Mouse (Mus musculus) cerebellum, adult 2 months (tissue): Measurements from ENCODE around the gene 1700037H04Rik. TPM values are rescaled to one million over a fixed set of nuclear protein-coding genes. Genes with fewer than 3 reads are reported as not detected.
"Not testable (repeated sequence)": the region's sequence is repeated elsewhere in the genome, so short reads cannot be mapped to it uniquely, and the experiment has no call there.

Experiments used
- DNase-seq, 2 experiments: peaks; one replicate each; pipeline ENCODE4 v3.0.0; 2021
- H3K27ac ChIP-seq: fragments of 200-500 bp; 2 replicates; pipeline ENCODE4 v1.5.1; 2012; ENCODE audit warnings: low read length, control low read depth, inconsistent platforms; ENCODE audit not compliant: insufficient read depth
- H3K27me3 ChIP-seq: fragments of 200-500 bp; 2 replicates; pipeline ENCODE4 v1.6.1; 2012; ENCODE audit warnings: inconsistent platforms, mild to moderate bottlenecking, low read length, moderate library complexity; ENCODE audit not compliant: control insufficient read depth, insufficient read depth
- H3K4me1 ChIP-seq: fragments of 200-500 bp; 2 replicates; pipeline ENCODE4 v1.6.1; 2011; ENCODE audit warnings: low read length; ENCODE audit not compliant: control insufficient read depth, insufficient read depth
- H3K4me3 ChIP-seq: fragments of 200-500 bp; replicated peaks from 2 replicates; pipeline ENCODE3; 2011; ENCODE audit warnings: mild to moderate bottlenecking, low read depth, low read length, control low read depth; ENCODE audit not compliant: insufficient read depth
- CTCF ChIP-seq: fragments of 200-500 bp; IDR thresholded peaks from 2 replicates; pipeline ENCODE4 v1.5.1; 2011; ENCODE audit warnings: low read depth, mild to moderate bottlenecking, control low read depth, low read length, moderate library complexity, borderline replicate concordance; ENCODE audit not compliant: insufficient read depth
- POLR2A ChIP-seq: fragments of 200-500 bp; IDR thresholded peaks from 2 replicates; pipeline ENCODE4 v1.6.1; 2011; ENCODE audit warnings: low read length, control low read depth, borderline replicate concordance; ENCODE audit not compliant: insufficient read depth
- WGBS: fragments of 180-500 bp; shearing (Covaris S2); methylation state at CpG from one replicate; pipeline ENCODE4 v1.1.7; 2018; 5-methylcytosine and 5-hydroxymethylcytosine counted together
- polyA plus RNA-seq: library from polyadenylated mRNA; depleted of rRNA; stranded (reverse); fragments of >200 nt; gene quantifications from 2 replicates; pipeline ENCODE4 v1.2.3, GENCODE M21; 2012

1700037H04Rik gene
- polyA plus RNA-seq, 1 experiment = 143 TPM

DNA sequence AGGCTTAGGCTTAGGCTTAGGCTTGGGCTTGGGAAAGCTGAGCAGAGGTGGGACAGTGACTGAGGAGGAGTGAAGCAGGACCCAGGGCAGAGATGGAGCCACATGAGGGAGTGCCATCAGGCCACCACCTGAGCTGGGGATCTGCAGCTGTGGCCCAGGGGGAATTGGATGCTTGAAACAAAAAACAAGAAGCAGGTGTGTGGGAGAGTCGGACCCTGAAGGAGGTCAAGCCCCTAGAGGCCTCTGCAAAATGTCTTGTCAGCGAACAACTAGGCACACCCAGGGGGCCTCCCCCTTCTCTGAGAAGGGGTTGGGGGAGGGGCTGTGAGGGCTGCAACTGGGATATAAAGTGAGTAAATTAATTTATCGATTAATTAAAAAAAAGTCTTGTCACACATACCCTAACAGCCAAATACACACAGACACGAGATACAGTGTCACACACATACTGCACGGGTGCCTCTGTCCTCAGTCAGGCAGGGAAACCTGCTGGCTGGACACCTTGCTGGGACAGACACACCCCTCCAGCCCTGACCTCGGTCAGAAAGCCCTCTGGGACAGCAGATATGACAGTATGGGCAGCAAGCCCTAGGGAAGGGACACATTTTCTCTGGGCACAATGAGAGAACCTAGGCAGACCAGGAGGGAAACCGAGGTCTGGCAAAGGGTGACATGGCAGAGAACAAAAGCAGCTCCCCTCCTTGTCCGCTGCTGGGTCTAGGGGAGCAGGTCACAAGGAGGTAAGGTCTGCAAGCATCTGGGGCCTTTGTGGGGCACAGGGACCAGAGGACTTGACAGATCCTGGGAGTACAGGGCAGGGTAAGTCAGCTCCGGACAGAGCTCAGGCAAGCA, 33.7 kb downstream of the 1700037H04Rik start:
- no peak overlapping the region for H3K4me3 ChIP-seq
- no peak for DNase-seq
- WGBS = 59% methylated on average over 9 of the region's 9 CpGs
- H3K27ac ChIP-seq = no peak overlapping the region
- no peaks in the 10 kb centered on the region for H3K27me3 ChIP-seq
- H3K4me1 ChIP-seq = no peaks in the 10 kb centered on the region
- TF ChIP-seq CTCF = no peak
- TF ChIP-seq POLR2A = no peak

GRCm38 (mm10) chr2:131125157-131125963, 34.5 kb downstream of the 1700037H04Rik start:
- Histone ChIP-seq H3K27me3 (no peaks in the 10 kb centered on the region), H3K4me1 (no peaks in the 10 kb centered on the region), H3K4me3 (no peak overlapping the region), H3K27ac (no peak overlapping the region)
- WGBS = 91% methylated on average over 9 of the region's 9 CpGs
- TF ChIP-seq CTCF = no peak
- no peak for TF ChIP-seq POLR2A
- no peak for DNase-seq

- no peak overlapping the region for H3K4me3 ChIP-seq
- DNase-seq = no peak
- TF ChIP-seq POLR2A = no peak
- TF ChIP-seq CTCF = no peak
- 38% methylated on average over 3 of the region's 3 CpGs for WGBS
- H3K27me3 ChIP-seq = no peaks in the 10 kb centered on the region
- H3K27ac ChIP-seq = no peak overlapping the region
- no peaks in the 10 kb centered on the region for H3K4me1 ChIP-seq
Observed at GRCm38 (mm10) chr2:131124166-131124565, 35.7 kb downstream of the 1700037H04Rik start.

DNA sequence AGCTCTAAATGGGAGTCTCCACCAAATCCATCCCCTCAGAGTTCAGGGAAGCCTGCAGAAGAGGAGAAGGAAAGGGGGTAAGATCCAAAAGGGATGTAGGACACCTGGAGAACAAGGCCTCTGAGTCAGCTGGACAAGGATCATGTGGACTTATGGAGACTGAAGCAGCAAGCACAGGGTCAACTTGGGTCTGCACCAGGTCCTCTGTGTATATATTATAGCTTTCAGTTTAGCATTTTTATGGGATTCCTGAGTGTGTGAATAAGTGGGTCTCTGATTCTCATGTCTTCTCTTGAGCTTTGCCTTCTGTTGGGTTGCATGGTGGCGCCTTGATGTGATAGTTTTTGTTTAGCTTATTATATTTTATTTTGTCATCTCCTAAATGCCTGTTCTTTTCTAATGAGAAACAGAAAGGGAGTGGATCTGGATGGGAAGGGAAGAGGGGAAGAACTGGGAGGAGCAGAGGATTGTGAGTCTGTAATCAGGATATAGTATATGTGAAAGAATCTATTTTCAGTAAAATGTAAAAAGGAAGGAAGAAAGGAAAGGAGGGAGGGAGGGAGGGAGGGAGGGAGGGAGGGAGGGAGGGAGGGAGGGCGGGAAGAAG, 40.8 kb downstream of the 1700037H04Rik start:
- Histone ChIP-seq H3K27me3 (no peaks in the 10 kb centered on the region), H3K4me1 (no peaks in the 10 kb centered on the region), H3K4me3 (no peak overlapping the region), H3K27ac (no peak overlapping the region)
- 74% methylated on average over 2 of the region's 2 CpGs for WGBS
- DNase-seq = no peak
- TF ChIP-seq POLR2A = no peak
- no peak for TF ChIP-seq CTCF

GRCm38 (mm10) chr2:131105989-131106388, 53.9 kb downstream of the 1700037H04Rik start:
- Histone ChIP-seq H3K27me3 (no peaks in the 10 kb centered on the region), H3K4me3 (no peak overlapping the region), H3K4me1 (no peaks in the 10 kb centered on the region), H3K27ac (no peak overlapping the region)
- 88% methylated on average over 5 of the region's 5 CpGs for WGBS
- TF ChIP-seq CTCF (no peak), POLR2A (no peak)
- DNase-seq = no peak

- 60% methylated on average over 4 of the region's 4 CpGs for WGBS
- H3K27ac ChIP-seq, DNase-seq, H3K27me3 ChIP-seq, H3K4me1 ChIP-seq, H3K4me3 ChIP-seq: not testable (repeated sequence)
Observed at GRCm38 (mm10) chr2:131105061-131105460, 54.8 kb downstream of the 1700037H04Rik start.

- no peak overlapping the region for H3K4me3 ChIP-seq
- no peak for TF ChIP-seq POLR2A
- no peak for TF ChIP-seq CTCF
- WGBS = 90% methylated on average over 4 of the region's 4 CpGs
- no peaks in the 10 kb centered on the region for H3K27me3 ChIP-seq
- no peaks in the 10 kb centered on the region for H3K4me1 ChIP-seq
- DNase-seq = no peak
- H3K27ac ChIP-seq = no peak overlapping the region
Observed at GRCm38 (mm10) chr2:131104021-131104420, 55.9 kb downstream of the 1700037H04Rik start.
